Mouse (Mus musculus): ENCODE measurements at regions not wholly inside any gene's neighbourhood (a gene's known extent, or its start where the extent isn't known, plus 50 kb on each side); places are given as distances from the start of the nearest gene placed in this dataset.

DNA sequence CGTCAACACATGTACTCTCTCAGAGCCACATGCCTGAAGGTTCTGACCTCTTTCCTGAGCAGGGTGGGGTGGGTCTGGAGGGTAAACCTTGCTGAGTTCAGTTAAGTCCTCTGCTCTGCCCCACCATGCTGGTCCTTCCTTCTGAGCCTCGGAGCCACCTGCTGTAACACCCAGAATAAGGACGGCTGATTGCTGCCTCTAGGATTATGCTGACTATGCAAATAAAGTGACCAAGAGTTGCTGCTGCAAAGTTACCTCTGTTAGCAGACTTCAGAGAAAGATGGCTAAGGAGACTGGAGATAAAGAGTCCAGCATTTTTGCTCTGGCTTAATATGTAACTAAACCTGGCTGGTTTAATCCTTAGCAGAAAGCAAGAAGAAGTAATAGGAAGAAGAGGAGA, 177.6 kb upstream of the Adgrl2 start:
- 62% methylated on average over 3 of the region's 3 CpGs for WGBS (ENCODE audit: insufficient replicate concordance)
- no peak for ATAC-seq (ENCODE audit: insufficient read depth)

DNA sequence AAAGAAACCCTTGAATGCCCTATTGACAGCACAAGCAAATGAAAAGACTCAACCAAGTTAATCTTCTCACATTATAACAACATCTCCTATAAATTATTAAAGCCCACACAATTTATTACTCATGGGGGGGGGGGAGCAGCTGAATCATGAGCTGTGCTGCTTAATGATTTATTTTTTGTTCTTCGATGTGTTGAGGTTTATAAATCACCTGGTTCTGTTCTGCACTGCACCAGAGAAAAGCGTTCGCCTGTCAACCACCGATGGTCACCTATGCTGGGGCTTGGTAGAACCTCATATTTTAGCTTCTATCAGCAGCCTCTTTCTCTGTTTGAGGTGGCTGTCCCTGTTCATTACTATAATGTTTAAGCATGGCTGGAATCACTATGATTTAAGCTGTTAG, 174.4 kb upstream of the Adgrl2 start:
- Histone ChIP-seq H3K4me1 (replicated peaks) (0 out of 2 replicates have a peak, but pooled peaks cover under 1% of the 10 kb centered on the region), H3K27me3 (no peaks in the 10 kb centered on the region), H3K4me3 (replicated peaks) (no peak overlapping the region), H3K36me3 (replicated peaks) (no peaks in the 10 kb centered on the region), H3K9ac (no peak overlapping the region), H3K4me2 (no peak overlapping the region), H3K9me3 (replicated peaks) (no peaks in the 10 kb centered on the region), H3K27ac (replicated peaks) (no peak overlapping the region)
- WGBS (ENCODE audit: insufficient replicate concordance), result 79% methylated on average over 4 of the region's 4 CpGs
- ATAC-seq (ENCODE audit: insufficient read depth), result no peak

More for the DNA sequence above, 177.6 kb upstream of the Adgrl2 start:
- H3K27me3 ChIP-seq, result no peaks in the 10 kb centered on the region
- H3K4me1 ChIP-seq (replicated peaks), result 0 out of 2 replicates have a peak, but pooled peaks cover 8% of the 10 kb centered on the region
- H3K4me2 ChIP-seq, result no peak overlapping the region
- H3K36me3 ChIP-seq (replicated peaks), result no peaks in the 10 kb centered on the region
- H3K4me3 ChIP-seq (replicated peaks), result no peak overlapping the region
- H3K27ac ChIP-seq (replicated peaks), result no peak overlapping the region
- H3K9me3 ChIP-seq (replicated peaks), result no peaks in the 10 kb centered on the region
- no peak overlapping the region for H3K9ac ChIP-seq

DNA sequence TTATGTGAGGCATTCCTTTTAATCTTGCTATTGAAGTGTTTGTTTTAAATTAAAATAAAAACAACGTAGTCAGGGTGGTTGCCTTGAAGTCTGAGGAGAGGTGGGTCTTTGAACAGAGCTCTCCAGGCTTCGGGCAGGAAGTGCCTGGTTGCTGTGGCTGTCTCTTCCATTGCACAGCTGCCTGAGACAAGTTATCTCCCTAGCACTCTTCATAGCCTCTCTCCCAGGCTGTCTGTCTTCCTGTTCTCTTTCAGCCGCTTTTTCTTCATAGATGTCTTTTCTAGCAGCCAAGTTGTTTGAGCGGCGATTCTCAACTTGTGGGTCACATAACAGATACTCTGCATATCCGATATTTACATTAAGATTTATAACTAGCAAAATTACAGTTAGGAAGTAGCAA, 173.2 kb upstream of the Adgrl2 start:
- no peak overlapping the region for H3K4me2 ChIP-seq
- WGBS (ENCODE audit: insufficient replicate concordance), result 38% methylated on average over 6 of the region's 6 CpGs
- no peaks in the 10 kb centered on the region for H3K9me3 ChIP-seq (replicated peaks)
- H3K36me3 ChIP-seq (replicated peaks), result no peaks in the 10 kb centered on the region
- H3K4me3 ChIP-seq (replicated peaks), result no peak overlapping the region
- H3K9ac ChIP-seq, result no peak overlapping the region
- ATAC-seq (ENCODE audit: insufficient read depth), result no peak
- no peaks in the 10 kb centered on the region for H3K4me1 ChIP-seq (replicated peaks)
- no peaks in the 10 kb centered on the region for H3K27me3 ChIP-seq
- H3K27ac ChIP-seq (replicated peaks), result no peak overlapping the region

DNA sequence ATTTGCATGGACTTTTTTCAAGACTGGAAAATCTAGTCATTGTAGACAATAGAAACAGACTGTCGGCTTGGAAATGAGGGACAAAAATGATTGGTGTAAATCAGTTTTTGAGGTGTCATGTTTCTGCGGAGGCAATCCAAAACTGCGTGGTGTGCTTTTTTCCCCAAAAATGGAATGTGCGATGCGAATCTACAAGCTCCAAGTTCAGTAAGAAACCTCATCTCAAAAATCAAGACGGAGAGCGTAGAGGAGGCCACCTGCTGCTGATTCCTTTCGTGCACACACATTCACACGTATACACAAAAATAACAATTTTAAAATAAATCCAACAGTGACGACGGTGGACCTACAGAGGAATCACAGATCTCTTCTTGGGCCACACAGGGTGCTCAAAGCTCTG, 170.5 kb upstream of the Adgrl2 start:
- no peak for ATAC-seq (ENCODE audit: insufficient read depth)
- Histone ChIP-seq H3K9me3 (replicated peaks) (no peaks in the 10 kb centered on the region), H3K27me3 (no peaks in the 10 kb centered on the region), H3K27ac (replicated peaks) (no peak overlapping the region), H3K4me1 (replicated peaks) (no peaks in the 10 kb centered on the region), H3K36me3 (replicated peaks) (no peaks in the 10 kb centered on the region), H3K4me3 (replicated peaks) (no peak overlapping the region), H3K9ac (no peak overlapping the region), H3K4me2 (no peak overlapping the region)
- 81% methylated on average over 11 of the region's 11 CpGs for WGBS (ENCODE audit: insufficient replicate concordance)

DNA sequence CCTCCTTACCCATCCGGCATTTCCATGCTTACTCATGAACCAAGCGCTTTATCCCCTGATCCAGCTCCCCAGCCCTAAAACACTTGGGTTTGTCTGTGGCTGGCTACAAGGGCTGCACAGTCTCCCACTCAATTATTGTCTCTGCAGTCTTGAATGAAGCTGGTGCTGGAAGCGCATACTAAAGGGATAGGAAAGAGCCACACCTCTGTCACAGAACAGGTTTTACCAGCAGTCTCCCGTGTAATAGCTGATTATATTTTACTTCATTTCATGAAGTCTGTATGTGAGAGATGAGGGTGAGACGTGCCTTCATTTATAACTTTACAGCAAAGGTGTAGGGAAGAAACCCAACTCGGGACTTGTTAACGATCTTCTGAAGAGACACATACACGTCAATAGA, 167.0 kb upstream of the Adgrl2 start:
- 74% methylated on average over 8 of the region's 8 CpGs for WGBS (ENCODE audit: insufficient replicate concordance)
- H3K4me2 ChIP-seq, result no peak overlapping the region
- no peaks in the 10 kb centered on the region for H3K9me3 ChIP-seq (replicated peaks)
- H3K4me3 ChIP-seq (replicated peaks), result no peak overlapping the region
- no peaks in the 10 kb centered on the region for H3K4me1 ChIP-seq (replicated peaks)
- ATAC-seq (ENCODE audit: insufficient read depth), result no peak
- H3K27me3 ChIP-seq, result no peaks in the 10 kb centered on the region
- H3K9ac ChIP-seq, result no peak overlapping the region
- no peaks in the 10 kb centered on the region for H3K36me3 ChIP-seq (replicated peaks)
- no peak overlapping the region for H3K27ac ChIP-seq (replicated peaks)

DNA sequence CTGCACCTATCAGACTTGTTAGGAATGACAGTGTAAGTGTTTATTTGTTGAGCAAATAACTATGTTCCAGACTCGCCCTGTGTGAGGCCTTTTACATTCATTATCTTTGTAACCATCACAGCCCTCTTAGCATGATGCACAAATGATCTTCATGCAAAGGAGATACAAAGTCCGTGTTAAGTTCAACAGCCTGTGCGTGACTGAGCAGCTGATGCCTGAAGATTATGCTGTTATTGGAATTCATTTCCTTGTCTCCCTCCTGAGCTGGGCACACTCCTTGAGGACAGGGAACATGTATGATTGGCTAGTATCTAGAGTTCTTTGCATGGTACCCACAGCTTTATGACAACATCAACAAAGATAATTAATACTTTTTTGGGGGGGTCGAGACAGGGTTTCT, 162.0 kb upstream of the Adgrl2 start:
- WGBS (ENCODE audit: insufficient replicate concordance), result 44% methylated on average over 4 of the region's 4 CpGs
- Histone ChIP-seq H3K9me3 (replicated peaks) (no peaks in the 10 kb centered on the region), H3K4me1 (replicated peaks) (no peaks in the 10 kb centered on the region), H3K27ac (replicated peaks) (no peak overlapping the region), H3K9ac (no peak overlapping the region), H3K27me3 (no peaks in the 10 kb centered on the region), H3K4me3 (replicated peaks) (no peak overlapping the region), H3K4me2 (no peak overlapping the region), H3K36me3 (replicated peaks) (no peaks in the 10 kb centered on the region)
- no peak for ATAC-seq (ENCODE audit: insufficient read depth)

DNA sequence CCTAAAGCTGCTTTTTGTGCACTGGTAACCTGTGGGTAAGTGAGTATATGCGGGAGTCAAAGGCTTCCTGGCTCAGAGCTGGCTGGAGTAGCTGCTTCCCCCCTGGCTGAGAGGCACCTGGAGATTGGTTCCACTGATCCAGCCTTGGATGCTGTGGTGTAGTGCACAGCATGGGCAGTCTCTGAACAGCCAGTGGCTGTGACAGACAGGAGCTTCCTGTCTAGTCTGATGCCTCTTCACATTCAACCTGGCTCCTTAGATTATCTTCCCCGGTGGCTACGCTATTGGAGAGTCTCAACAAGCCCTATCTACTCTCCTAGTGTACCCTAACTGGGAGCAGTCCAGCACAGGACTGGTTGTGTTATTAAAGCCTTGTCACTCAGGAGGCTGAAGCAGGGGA, 160.4 kb upstream of the Adgrl2 start:
- no peak overlapping the region for H3K27ac ChIP-seq (replicated peaks)
- H3K4me1 ChIP-seq (replicated peaks), result no peaks in the 10 kb centered on the region
- no peak overlapping the region for H3K9ac ChIP-seq
- H3K4me3 ChIP-seq (replicated peaks), result no peak overlapping the region
- H3K27me3 ChIP-seq, result no peaks in the 10 kb centered on the region
- no peaks in the 10 kb centered on the region for H3K9me3 ChIP-seq (replicated peaks)
- 26% methylated on average over 3 of the region's 3 CpGs for WGBS (ENCODE audit: insufficient replicate concordance)
- no peaks in the 10 kb centered on the region for H3K36me3 ChIP-seq (replicated peaks)
- H3K4me2 ChIP-seq, result no peak overlapping the region
- no peak for ATAC-seq (ENCODE audit: insufficient read depth)

GRCm38 (mm10) chr3:149148608-149149007, 158.3 kb upstream of the Adgrl2 start:
- ATAC-seq (ENCODE audit: insufficient read depth), result no peak
- 42% methylated on average over 8 of the region's 8 CpGs for WGBS (ENCODE audit: insufficient replicate concordance)
- H3K4me1 ChIP-seq (replicated peaks), result no peaks in the 10 kb centered on the region

DNA sequence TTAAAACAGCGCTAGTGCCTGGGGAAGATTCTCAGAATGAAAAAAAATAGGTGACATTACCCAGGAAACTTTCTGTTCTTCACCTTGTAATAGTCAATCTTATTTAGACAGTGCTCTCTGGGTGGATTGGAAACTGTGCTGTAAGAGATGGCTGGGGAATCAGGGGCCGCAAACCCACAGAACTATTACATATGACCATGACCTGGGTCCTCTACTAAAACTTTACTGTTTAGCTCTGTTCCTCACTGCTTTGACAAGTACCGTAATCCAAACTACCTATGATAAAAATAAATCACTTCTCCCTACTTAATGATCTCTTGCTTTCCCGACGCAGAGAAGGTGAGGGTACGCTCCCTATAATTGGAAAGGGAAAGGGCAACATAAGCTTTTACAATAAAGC, 157.6 kb upstream of the Adgrl2 start:
- Histone ChIP-seq H3K27me3 (no peaks in the 10 kb centered on the region), H3K4me3 (replicated peaks) (no peak overlapping the region), H3K4me1 (replicated peaks) (no peaks in the 10 kb centered on the region), H3K9ac (no peak overlapping the region), H3K27ac (replicated peaks) (no peak overlapping the region), H3K9me3 (replicated peaks) (no peaks in the 10 kb centered on the region), H3K4me2 (no peak overlapping the region), H3K36me3 (replicated peaks) (no peaks in the 10 kb centered on the region)
- 79% methylated on average over 6 of the region's 6 CpGs for WGBS (ENCODE audit: insufficient replicate concordance)
- no peak for ATAC-seq (ENCODE audit: insufficient read depth)

More at GRCm38 (mm10) chr3:149148608-149149007, 158.3 kb upstream of the Adgrl2 start:
- Histone ChIP-seq H3K4me3 (replicated peaks) (no peak overlapping the region), H3K9ac (no peak overlapping the region), H3K36me3 (replicated peaks) (no peaks in the 10 kb centered on the region), H3K27me3 (no peaks in the 10 kb centered on the region), H3K4me2 (no peak overlapping the region), H3K27ac (replicated peaks) (no peak overlapping the region), H3K9me3 (replicated peaks) (no peaks in the 10 kb centered on the region)

DNA sequence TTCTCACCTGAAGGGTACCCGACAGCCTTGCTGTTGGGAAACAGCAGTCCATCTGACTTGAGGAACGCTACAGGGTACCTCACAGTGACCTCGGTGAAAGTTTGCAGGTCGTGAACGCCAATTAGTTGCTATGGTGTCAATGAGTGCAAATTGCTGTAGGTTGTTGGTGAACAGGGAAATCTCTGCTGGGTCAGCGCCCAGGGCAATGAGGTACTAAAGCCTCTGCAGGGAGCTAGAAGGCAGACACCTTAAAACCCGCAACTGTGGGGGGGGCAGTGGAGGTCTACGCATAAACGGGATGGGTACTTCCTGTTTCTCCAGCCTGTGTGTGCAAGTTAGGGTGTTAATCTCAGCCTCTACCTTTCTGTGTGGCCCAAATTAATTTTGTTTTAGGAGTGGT, 156.3 kb upstream of the Adgrl2 start:
- H3K4me2 ChIP-seq, result no peak overlapping the region
- no peak overlapping the region for H3K4me3 ChIP-seq (replicated peaks)
- H3K9me3 ChIP-seq (replicated peaks), result no peaks in the 10 kb centered on the region
- H3K4me1 ChIP-seq (replicated peaks), result no peaks in the 10 kb centered on the region
- H3K9ac ChIP-seq, result no peak overlapping the region
- no peaks in the 10 kb centered on the region for H3K27me3 ChIP-seq
- no peaks in the 10 kb centered on the region for H3K36me3 ChIP-seq (replicated peaks)
- ATAC-seq (ENCODE audit: insufficient read depth), result no peak
- WGBS (ENCODE audit: insufficient replicate concordance), result 44% methylated on average over 9 of the region's 9 CpGs
- H3K27ac ChIP-seq (replicated peaks), result no peak overlapping the region

- Histone ChIP-seq H3K9me3 (replicated peaks) (no peaks in the 10 kb centered on the region), H3K9ac (no peak overlapping the region), H3K27ac (replicated peaks) (no peak overlapping the region), H3K27me3 (no peaks in the 10 kb centered on the region), H3K4me1 (replicated peaks) (no peaks in the 10 kb centered on the region), H3K4me3 (replicated peaks) (no peak overlapping the region), H3K4me2 (no peak overlapping the region), H3K36me3 (replicated peaks) (no peaks in the 10 kb centered on the region)
- ATAC-seq (ENCODE audit: insufficient read depth), result no peak
- 46% methylated on average over 3 of the region's 3 CpGs for WGBS (ENCODE audit: insufficient replicate concordance)
Measured at GRCm38 (mm10) chr3:149140461-149140860, 150.1 kb upstream of the Adgrl2 start.

DNA sequence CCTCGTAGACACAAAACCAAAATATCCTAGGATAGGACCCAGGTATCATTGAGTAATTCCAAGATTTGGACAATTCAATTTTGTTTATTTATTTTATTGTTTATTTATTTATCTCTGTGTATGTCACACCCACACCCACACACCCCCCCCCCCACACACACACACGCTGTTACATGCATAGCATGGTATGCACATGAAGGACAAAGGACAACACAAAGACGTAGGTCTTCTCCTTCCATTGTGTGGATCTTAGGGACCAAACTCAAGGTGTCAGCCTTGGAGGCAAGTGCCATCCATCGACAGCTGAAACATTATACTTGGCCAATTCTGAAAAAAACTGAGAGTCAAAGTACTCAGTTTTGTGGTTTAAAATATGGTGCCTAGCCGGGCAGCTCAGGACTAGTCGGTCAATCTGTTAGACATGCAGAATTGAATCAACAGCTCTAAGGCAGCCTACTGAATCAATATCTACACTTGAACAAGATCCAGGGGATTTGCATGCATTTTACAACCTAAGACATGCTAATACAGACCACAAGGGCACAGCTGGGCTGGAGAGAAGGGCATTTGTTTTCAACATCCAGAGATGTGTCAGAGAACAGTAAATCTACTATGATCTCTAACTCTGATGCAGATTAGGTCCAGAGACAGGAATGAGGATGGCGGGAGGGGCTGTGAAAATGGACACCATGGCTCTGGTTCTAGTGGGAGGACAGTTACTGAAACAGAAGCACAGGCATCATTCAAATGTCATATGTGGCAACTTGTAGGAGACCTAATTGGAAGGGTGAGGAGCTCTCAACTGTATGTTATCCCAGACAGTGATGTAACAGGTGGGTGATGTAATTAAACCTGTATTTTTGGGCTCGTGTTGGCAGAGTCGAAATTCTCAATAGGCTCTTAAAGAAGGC, 143.9 kb upstream of the Adgrl2 start:
- H3K4me1 ChIP-seq (replicated peaks), result no peaks in the 10 kb centered on the region
- no peak for ATAC-seq (ENCODE audit: insufficient read depth)
- no peaks in the 10 kb centered on the region for H3K9me3 ChIP-seq (replicated peaks)
- H3K4me2 ChIP-seq, result no peak overlapping the region
- no peaks in the 10 kb centered on the region for H3K27me3 ChIP-seq
- WGBS (ENCODE audit: insufficient replicate concordance), result 69% methylated on average over 9 of the region's 9 CpGs
- no peak overlapping the region for H3K27ac ChIP-seq (replicated peaks)
- no peak overlapping the region for H3K9ac ChIP-seq
- H3K36me3 ChIP-seq (replicated peaks), result no peaks in the 10 kb centered on the region
- no peak overlapping the region for H3K4me3 ChIP-seq (replicated peaks)
